Mouse (Mus musculus) CH12.LX (cell line): ENCODE results near the gene Tubg1.

Experiments
- BHLHE40 ChIP-seq: IDR thresholded peaks from 2 replicates; pipeline ENCODE4 v1.6.1; 2011; ENCODE audit warnings: mild to moderate bottlenecking, low read depth, low read length, improper control_type of control experiment
- CHD2 ChIP-seq: IDR thresholded peaks from 2 replicates; pipeline ENCODE4 v1.6.1; 2011; ENCODE audit warnings: low read length, improper control_type of control experiment
- CTCF ChIP-seq, 2 experiments: IDR thresholded peaks in 1 of 2; conservative IDR thresholded peaks in 1 of 2; 2 replicates each; pipeline ENCODE4 v1.5.1; 2011 to 2012; ENCODE audit warnings: low read depth in 2 of 2, low read length in 2 of 2, improper control_type of control experiment in 1 of 2, inconsistent platforms in 1 of 2, mild to moderate bottlenecking in 1 of 2, moderate library complexity in 1 of 2
- EP300 ChIP-seq: IDR thresholded peaks from 2 replicates; pipeline ENCODE4 v1.6.1; 2011; ENCODE audit warnings: low read length, improper control_type of control experiment
- HCFC1 ChIP-seq: IDR thresholded peaks from 2 replicates; pipeline ENCODE4 v1.6.1; 2012; ENCODE audit warnings: low read depth, mild to moderate bottlenecking, inconsistent platforms, low read length, improper control_type of control experiment
- JUND ChIP-seq: conservative IDR thresholded peaks from 2 replicates; pipeline ENCODE4 v1.6.1; 2011; ENCODE audit warnings: low read depth, low read length, improper control_type of control experiment
- MAFK ChIP-seq: IDR thresholded peaks from 2 replicates; pipeline ENCODE4 v1.6.1; 2011; ENCODE audit warnings: low read length, improper control_type of control experiment; ENCODE audit not compliant: insufficient replicate concordance
- MXI1 ChIP-seq: IDR thresholded peaks from 2 replicates; pipeline ENCODE4 v1.6.1; 2011; ENCODE audit warnings: mild to moderate bottlenecking, low read depth, low read length, improper control_type of control experiment
- MYC ChIP-seq: IDR thresholded peaks from 2 replicates; pipeline ENCODE4 v1.6.1; 2011; ENCODE audit warnings: low read depth, mild to moderate bottlenecking, improper control_type of control experiment, low read length
- NRF1 ChIP-seq: IDR thresholded peaks from 2 replicates; pipeline ENCODE4 v1.6.1; 2014; ENCODE audit warnings: low read depth, mild to moderate bottlenecking, inconsistent platforms, low read length, improper control_type of control experiment, moderate library complexity
- POLR2A ChIP-seq: IDR thresholded peaks from 2 replicates; pipeline ENCODE4 v1.6.1; 2011; ENCODE audit warnings: low read depth, mild to moderate bottlenecking, improper control_type of control experiment, low read length
- RCOR1 ChIP-seq: conservative IDR thresholded peaks from 2 replicates; pipeline ENCODE4 v1.6.1; 2012; ENCODE audit warnings: low read depth, mild to moderate bottlenecking, inconsistent platforms, low read length, improper control_type of control experiment
- UBTF ChIP-seq: IDR thresholded peaks from 2 replicates; pipeline ENCODE4 v1.6.1; 2012; ENCODE audit warnings: low read depth, mild to moderate bottlenecking, inconsistent platforms, low read length, improper control_type of control experiment, moderate library complexity
- USF2 ChIP-seq: conservative IDR thresholded peaks from 2 replicates; pipeline ENCODE4 v1.6.1; 2011; ENCODE audit warnings: low read depth, low read length, improper control_type of control experiment

DNA sequence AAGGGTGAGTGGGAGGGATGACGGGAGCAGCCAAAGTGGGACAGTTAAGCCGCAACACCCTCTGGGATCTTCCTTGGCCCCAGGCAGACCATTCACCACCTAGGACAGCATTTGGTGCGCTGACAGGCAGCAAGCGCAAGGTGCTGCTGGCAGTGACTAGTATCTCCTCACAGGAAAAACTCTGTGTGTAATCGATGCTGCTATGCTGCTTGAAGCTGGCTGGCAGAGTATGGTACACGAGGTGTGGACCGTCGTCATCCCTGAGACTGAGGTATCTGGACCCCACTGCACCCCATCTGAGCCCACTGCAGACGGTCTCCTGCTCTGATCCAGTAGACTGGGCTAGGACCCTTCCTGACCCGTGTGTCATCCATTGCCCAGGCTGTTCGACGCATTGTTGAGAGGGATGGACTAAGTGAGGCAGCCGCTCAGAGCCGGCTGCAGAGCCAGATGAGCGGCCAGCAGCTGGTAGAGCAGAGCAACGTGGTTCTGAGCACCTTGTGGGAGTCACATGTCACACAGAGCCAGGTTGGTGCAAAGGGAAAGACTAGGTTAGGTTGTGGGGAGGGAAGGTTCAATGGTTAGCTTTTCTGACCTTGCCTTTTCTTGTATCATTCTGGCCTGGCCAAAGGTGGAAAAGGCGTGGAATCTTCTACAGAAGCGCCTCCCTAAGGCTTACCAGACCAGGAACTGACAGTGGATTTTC lies 34.0 kb upstream of the Tubg1 start:
- TF ChIP-seq EP300, result no peak
- TF ChIP-seq NRF1, result no peak
- no peak for TF ChIP-seq POLR2A
- no peak for TF ChIP-seq MAFK
- no peak for TF ChIP-seq USF2
- no peak for TF ChIP-seq HCFC1
- TF ChIP-seq CTCF (conservative IDR thresholded peaks at IDR 0.05 in 1 of 2, IDR thresholded peaks at IDR 0.05 in 1 of 2; ENCODE audit: low read depth in 2 of 2, low read length in 2 of 2), result no peak
- TF ChIP-seq MXI1, result no peak
- no peak for TF ChIP-seq CHD2
- TF ChIP-seq RCOR1, result no peak
- TF ChIP-seq MYC, result no peak
- no peak for TF ChIP-seq UBTF
- no peak for TF ChIP-seq JUND
- no peak for TF ChIP-seq BHLHE40
